Mouse (Mus musculus) heart, embryonic 11.5 days (tissue): ENCODE measurements around the gene Zfp607b. TPM values are rescaled to one million over a fixed set of nuclear protein-coding genes. Genes with fewer than 3 reads are reported as not detected.

Source experiments
- ATAC-seq: fragments of 200-750 bp; cut with Nextera tagmentation; replicated peaks from 2 replicates; pipeline ENCODE4 v1.8.0; 2017; ENCODE audit warnings: moderate library complexity; ENCODE audit not compliant: insufficient number of reproducible peaks, low FRiP score, low TSS enrichment
- H3K27ac ChIP-seq: fragments of 300-500 bp; sonication (generic); 2 replicates; pipeline ENCODE4 v1.5.1; 2014; ENCODE audit warnings: mild to moderate bottlenecking, low read depth, low read length
- H3K27me3 ChIP-seq: fragments of 300-500 bp; sonication (generic); 2 replicates; pipeline ENCODE4 v1.6.1; 2014; ENCODE audit warnings: mild to moderate bottlenecking, low read length, mixed read lengths; ENCODE audit not compliant: control insufficient read depth, insufficient read depth
- H3K36me3 ChIP-seq: fragments of 300-500 bp; sonication (generic); 2 replicates; pipeline ENCODE4 v1.6.1; 2014; ENCODE audit warnings: mild to moderate bottlenecking, low read length, moderate library complexity, mixed read lengths; ENCODE audit not compliant: control insufficient read depth, insufficient read depth
- H3K4me1 ChIP-seq: fragments of 300-500 bp; sonication (generic); 2 replicates; pipeline ENCODE4 v1.6.1; 2014; ENCODE audit warnings: low read length; ENCODE audit not compliant: control insufficient read depth, insufficient read depth
- H3K4me2 ChIP-seq: fragments of 300-500 bp; sonication (generic); 2 replicates; pipeline ENCODE4 v1.6.1; 2014; ENCODE audit warnings: mild to moderate bottlenecking, moderate library complexity
- H3K4me3 ChIP-seq: fragments of 300-500 bp; sonication (generic); 2 replicates; pipeline ENCODE4 v1.5.1; 2014; ENCODE audit warnings: low read depth, low read length
- H3K9ac ChIP-seq: fragments of 300-500 bp; sonication (generic); 2 replicates; pipeline ENCODE4 v1.6.1; 2014; ENCODE audit warnings: mild to moderate bottlenecking, low read depth, low read length, moderate library complexity
- H3K9me3 ChIP-seq: fragments of 300-500 bp; sonication (generic); replicated peaks from 2 replicates; pipeline ENCODE4 v1.6.1; 2016; ENCODE audit warnings: low read length; ENCODE audit not compliant: control insufficient read depth
- WGBS: fragments of 180-500 bp; shearing (Covaris S2); extraction: QIAGEN DNeasy Blood & Tissue Kit; methylation state at CpG from one replicate; pipeline ENCODE4 v1.1.7; 2014; ENCODE audit not compliant: insufficient replicate concordance; 5-methylcytosine and 5-hydroxymethylcytosine counted together
- polyA plus RNA-seq: library from polyadenylated mRNA; unstranded; fragments of >200 nt; fragmentation: Nextera tagmentation; extraction: Ambion mirVana; gene quantifications from 2 replicates; pipeline ENCODE4 v1.2.1, GENCODE M21; 2014

Gene Zfp607b
- polyA plus RNA-seq, 1 experiment from 2014 or later, result 1.7 TPM

GRCm38 (mm10) chr7:27655545-27655944 is 33.6 kb upstream of the Zfp607b start:
- Histone ChIP-seq H3K27ac (no peak overlapping the region), H3K4me1 (peaks cover 9% of the 10 kb centered on the region), H3K9me3 (no peaks in the 10 kb centered on the region), H3K9ac (no peak overlapping the region), H3K4me3 (no peak overlapping the region), H3K4me2 (no peak overlapping the region), H3K27me3 (peaks cover 84% of the 10 kb centered on the region), H3K36me3 (no peaks in the 10 kb centered on the region; the same call in 1 of the 2 replicates)
- no peak for ATAC-seq
- WGBS, result 18% methylated on average over 11 of the region's 11 CpGs

- no peak overlapping the region for H3K4me2 ChIP-seq
- peaks cover 84% of the 10 kb centered on the region for H3K27me3 ChIP-seq
- WGBS, result 83% methylated on average over 16 of the region's 16 CpGs
- H3K9me3 ChIP-seq, result no peaks in the 10 kb centered on the region
- no peak overlapping the region for H3K4me3 ChIP-seq
- H3K9ac ChIP-seq, result no peak overlapping the region
- H3K4me1 ChIP-seq, result peaks cover 9% of the 10 kb centered on the region
- no peaks in the 10 kb centered on the region; the same call in 1 of the 2 replicates for H3K36me3 ChIP-seq
- ATAC-seq, result no peak
- H3K27ac ChIP-seq, result no peak overlapping the region
Measured at GRCm38 (mm10) chr7:27656600-27656999, 32.5 kb upstream of the Zfp607b start.

GRCm38 (mm10) chr7:27657824-27658395 is 31.2 kb upstream of the Zfp607b start:
- Histone ChIP-seq H3K36me3 (no peaks in the 10 kb centered on the region; the same call in 1 of the 2 replicates), H3K4me2 (peak overlapping the region; percentile 37), H3K4me3 (peak overlapping the region; percentile 12; the same call in 1 of the 2 replicates), H3K9me3 (no peaks in the 10 kb centered on the region), H3K4me1 (peaks cover 9% of the 10 kb centered on the region), H3K27me3 (peaks cover 76% of the 10 kb centered on the region), H3K27ac (no peak overlapping the region), H3K9ac (no peak overlapping the region; the same call in 1 of the 2 replicates)
- ATAC-seq, result no peak
- 13% methylated on average over 53 of the region's 53 CpGs for WGBS

GRCm38 (mm10) chr7:27658712-27659663 is 30.2 kb upstream of the Zfp607b start:
- Histone ChIP-seq H3K36me3 (no peaks in the 10 kb centered on the region; the same call in 1 of the 2 replicates), H3K9me3 (no peaks in the 10 kb centered on the region), H3K9ac (no peak overlapping the region), H3K4me3 (no peak overlapping the region), H3K4me1 (peaks cover 9% of the 10 kb centered on the region), H3K27me3 (peaks cover 69% of the 10 kb centered on the region), H3K27ac (no peak overlapping the region), H3K4me2 (no peak overlapping the region)
- ATAC-seq, result no peak
- WGBS, result 34% methylated on average over 14 of the region's 14 CpGs

GRCm38 (mm10) chr7:27662038-27662437 is 27.1 kb upstream of the Zfp607b start:
- no peaks in the 10 kb centered on the region for H3K9me3 ChIP-seq
- no peak overlapping the region for H3K9ac ChIP-seq
- no peak overlapping the region for H3K4me2 ChIP-seq
- no peaks in the 10 kb centered on the region; the same call in none of the 2 replicates for H3K36me3 ChIP-seq
- peaks cover 9% of the 10 kb centered on the region for H3K4me1 ChIP-seq
- H3K27ac ChIP-seq, result no peak overlapping the region
- H3K4me3 ChIP-seq, result no peak overlapping the region
- peaks cover 55% of the 10 kb centered on the region for H3K27me3 ChIP-seq
- 75% methylated on average over 4 of the region's 4 CpGs for WGBS
- no peak for ATAC-seq

- peak overlapping the region; percentile 100 for H3K4me2 ChIP-seq
- no peaks in the 10 kb centered on the region for H3K27me3 ChIP-seq
- no peak overlapping the region for H3K27ac ChIP-seq
- H3K4me1 ChIP-seq, result peaks cover 8% of the 10 kb centered on the region
- H3K4me3 ChIP-seq, result peak overlapping the region; percentile 81
- peak overlapping the region; percentile 84 for H3K9ac ChIP-seq
- 54% methylated on average over 9 of the region's 9 CpGs for WGBS
- no peaks in the 10 kb centered on the region for H3K36me3 ChIP-seq
- no peak for ATAC-seq
- no peaks in the 10 kb centered on the region for H3K9me3 ChIP-seq
Measured at GRCm38 (mm10) chr7:27673064-27673574, 16.0 kb upstream of the Zfp607b start.

- H3K4me3 ChIP-seq, result peak overlapping the region; percentile 81
- H3K9me3 ChIP-seq, result no peaks in the 10 kb centered on the region
- 2% methylated on average over 50 of the region's 52 CpGs for WGBS
- H3K4me1 ChIP-seq, result peaks cover 8% of the 10 kb centered on the region
- ATAC-seq, result peak; percentile 37; the same call in 1 of the 2 replicates
- H3K9ac ChIP-seq, result peak overlapping the region; percentile 84
- H3K4me2 ChIP-seq, result peak overlapping the region; percentile 100
- no peaks in the 10 kb centered on the region for H3K27me3 ChIP-seq
- H3K36me3 ChIP-seq, result no peaks in the 10 kb centered on the region
- no peak overlapping the region for H3K27ac ChIP-seq
Measured at GRCm38 (mm10) chr7:27673575-27674131, 15.5 kb upstream of the Zfp607b start.

GRCm38 (mm10) chr7:27674195-27674521 is 15.0 kb upstream of the Zfp607b start:
- WGBS, result 1% methylated on average over 34 of the region's 38 CpGs

More at GRCm38 (mm10) chr7:27674195-27674521, 15.0 kb upstream of the Zfp607b start:
- H3K4me3 ChIP-seq, result peak overlapping the region; percentile 81
- peaks cover 8% of the 10 kb centered on the region for H3K4me1 ChIP-seq
- peak overlapping the region; percentile 100 for H3K4me2 ChIP-seq
- H3K27me3 ChIP-seq, result no peaks in the 10 kb centered on the region
- no peak overlapping the region for H3K27ac ChIP-seq
- H3K9ac ChIP-seq, result peak overlapping the region; percentile 84
- ATAC-seq, result peak; percentile 70
- H3K36me3 ChIP-seq, result no peaks in the 10 kb centered on the region
- no peaks in the 10 kb centered on the region for H3K9me3 ChIP-seq
